Mouse (Mus musculus) kidney, postnatal 0 days (tissue): ENCODE measurements at regions not wholly inside any gene's neighbourhood (a gene's known extent, or its start where the extent isn't known, plus 50 kb on each side); places are given as distances from the start of the nearest gene placed in this dataset.
"Not testable (repeated sequence)": the region's sequence is repeated elsewhere in the genome, so short reads cannot be mapped to it uniquely, and the experiment has no call there.

Experiments
- ATAC-seq: fragments of 200-750 bp; cut with Nextera tagmentation; replicated peaks from 2 replicates; pipeline ENCODE4 v1.8.0; 2017; ENCODE audit warnings: low read depth, moderate number of reproducible peaks, moderate TSS enrichment, moderate library complexity; ENCODE audit not compliant: low FRiP score
- DNase-seq: peaks from one replicate; pipeline ENCODE4 v3.0.0-alpha.2; 2016; ENCODE audit warnings: low spot score
- H3K27ac ChIP-seq: fragments of 300-500 bp; sonication (generic); 2 replicates; pipeline ENCODE4 v1.5.1; 2014; ENCODE audit warnings: mild to moderate bottlenecking
- H3K27me3 ChIP-seq: fragments of 300-500 bp; sonication (generic); 2 replicates; pipeline ENCODE4 v1.6.1; 2014; ENCODE audit warnings: low read length, mixed read lengths; ENCODE audit not compliant: insufficient read depth
- H3K36me3 ChIP-seq: fragments of 300-500 bp; sonication (generic); 2 replicates; pipeline ENCODE4 v1.6.1; 2014; ENCODE audit warnings: low read length, mixed read lengths; ENCODE audit not compliant: insufficient read depth
- H3K4me1 ChIP-seq: fragments of 300-500 bp; sonication (generic); replicated peaks from 2 replicates; pipeline ENCODE4 v1.6.1; 2014; ENCODE audit warnings: antibody characterized with exemption, low read length, mixed read lengths; ENCODE audit not compliant: insufficient read depth
- H3K4me2 ChIP-seq: fragments of 300-500 bp; sonication (generic); 2 replicates; pipeline ENCODE4 v1.6.1; 2014; ENCODE audit warnings: mild to moderate bottlenecking, low read length, moderate library complexity, mixed read lengths
- H3K4me3 ChIP-seq: fragments of 300-500 bp; sonication (generic); replicated peaks from 2 replicates; pipeline ENCODE4 v1.5.1; 2014; ENCODE audit warnings: low read depth, low read length
- H3K9ac ChIP-seq: fragments of 300-500 bp; sonication (generic); 2 replicates; pipeline ENCODE4 v1.6.1; 2014; ENCODE audit warnings: low read depth, low read length
- H3K9me3 ChIP-seq: fragments of 300-500 bp; sonication (generic); replicated peaks from 2 replicates; pipeline ENCODE4 v1.6.1; 2016; ENCODE audit warnings: low read length, inconsistent platforms, mixed read lengths
- CTCF ChIP-seq: IDR thresholded peaks from 2 replicates; pipeline ENCODE4 v1.5.1; 2016; ENCODE audit warnings: antibody characterized with exemption, low read depth, mild to moderate bottlenecking, moderate library complexity
- WGBS: fragments of 180-500 bp; shearing (Covaris S2); extraction: QIAGEN DNeasy Blood & Tissue Kit; methylation state at CpG from one replicate; pipeline ENCODE4 v1.1.7; 2014; 5-methylcytosine and 5-hydroxymethylcytosine counted together

DNA sequence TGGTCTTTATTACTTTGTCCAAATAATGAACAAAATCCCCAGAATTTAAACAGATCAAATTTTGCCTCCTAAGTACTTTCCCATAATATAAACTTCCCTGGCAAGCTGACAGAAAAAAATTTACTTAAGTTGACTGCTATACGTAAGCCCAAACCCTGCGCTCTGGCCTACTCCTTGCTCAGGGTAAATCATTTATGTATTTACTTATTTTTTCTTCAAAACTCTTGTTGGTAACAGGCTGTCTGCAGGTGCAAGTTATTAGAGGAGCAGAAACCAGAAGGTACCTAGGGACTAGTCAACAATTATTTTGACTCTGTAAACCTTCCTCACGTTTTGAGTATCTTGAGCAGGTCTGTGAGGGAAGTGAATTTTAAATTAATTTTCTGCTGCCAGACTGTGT is 2615.7 kb downstream of the Poteg start:
- Histone ChIP-seq H3K27ac (no peak overlapping the region), H3K4me3 (no peak overlapping the region), H3K4me2 (no peak overlapping the region), H3K4me1 (no peaks in the 10 kb centered on the region), H3K36me3 (no peaks in the 10 kb centered on the region), H3K9ac (no peak overlapping the region), H3K27me3 (no peaks in the 10 kb centered on the region), H3K9me3 (no peaks in the 10 kb centered on the region)
- ATAC-seq: no peak
- WGBS: 79% methylated on average over 3 of the region's 3 CpGs
- no peak for DNase-seq
- TF ChIP-seq CTCF: no peak

DNA sequence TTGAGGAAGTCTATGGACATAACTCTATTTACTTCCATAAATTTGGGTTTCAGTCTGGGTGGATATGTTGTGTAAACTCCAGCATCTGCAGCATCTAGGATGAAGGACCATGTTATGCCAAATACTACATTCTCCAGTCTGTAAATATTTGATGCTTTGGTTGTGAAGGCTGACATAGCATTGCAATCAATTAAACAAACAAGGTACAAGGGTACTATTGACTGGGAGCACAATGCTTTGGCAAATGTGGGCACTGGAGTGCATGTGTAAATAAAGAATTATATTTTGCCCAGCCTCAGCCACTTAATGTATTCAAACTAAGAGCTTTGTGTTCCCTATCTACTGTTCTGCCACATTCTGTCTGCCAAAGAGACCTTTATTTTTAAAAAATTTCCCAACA is 2630.3 kb downstream of the Poteg start:
- ATAC-seq (no peak), DNase-seq (no peak)
- Histone ChIP-seq H3K4me2 (no peak overlapping the region), H3K9ac (no peak overlapping the region), H3K9me3 (no peaks in the 10 kb centered on the region), H3K4me3 (no peak overlapping the region), H3K27ac (no peak overlapping the region), H3K36me3 (no peaks in the 10 kb centered on the region), H3K27me3 (no peaks in the 10 kb centered on the region), H3K4me1 (no peaks in the 10 kb centered on the region)
- TF ChIP-seq CTCF: no peak

DNA sequence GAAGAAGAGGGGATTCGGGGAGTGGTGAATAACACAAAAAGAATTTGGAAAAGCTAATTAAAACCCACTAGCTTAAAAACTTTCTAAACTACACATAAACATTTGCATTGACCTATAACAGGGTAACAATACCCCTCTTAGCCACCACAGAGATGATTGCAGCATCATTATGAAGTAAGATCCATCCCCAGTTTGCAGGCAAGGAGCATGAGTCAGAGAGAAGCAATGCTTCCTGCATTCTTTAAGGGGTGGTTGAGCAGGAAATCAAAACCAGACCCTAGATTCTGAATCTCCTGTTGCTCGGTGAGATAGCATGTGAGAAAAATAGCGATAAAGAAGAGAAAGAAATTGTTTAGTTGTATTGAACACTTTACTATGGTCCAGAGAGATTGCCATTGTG is 2680.3 kb downstream of the Poteg start:
- no peaks in the 10 kb centered on the region for H3K27me3 ChIP-seq
- H3K4me1 ChIP-seq: no peaks in the 10 kb centered on the region
- WGBS: 81% methylated on average over 3 of the region's 3 CpGs
- no peak overlapping the region for H3K4me2 ChIP-seq
- no peaks in the 10 kb centered on the region for H3K9me3 ChIP-seq
- TF ChIP-seq CTCF: no peak
- H3K36me3 ChIP-seq: no peaks in the 10 kb centered on the region
- no peak for ATAC-seq
- DNase-seq: no peak
- H3K9ac ChIP-seq: no peak overlapping the region
- H3K4me3 ChIP-seq: no peak overlapping the region
- H3K27ac ChIP-seq: no peak overlapping the region

GRCm38 (mm10) chr8:30134999-30135398 is 2687.5 kb downstream of the Poteg start:
- Histone ChIP-seq H3K27me3 (no peaks in the 10 kb centered on the region), H3K36me3 (no peaks in the 10 kb centered on the region), H3K4me1 (no peaks in the 10 kb centered on the region), H3K9me3 (no peaks in the 10 kb centered on the region), H3K27ac (no peak overlapping the region), H3K9ac (no peak overlapping the region), H3K4me3 (no peak overlapping the region), H3K4me2 (no peak overlapping the region)
- no peak for DNase-seq
- no peak for TF ChIP-seq CTCF
- ATAC-seq: no peak
- WGBS: 79% methylated on average over 6 of the region's 6 CpGs

DNA sequence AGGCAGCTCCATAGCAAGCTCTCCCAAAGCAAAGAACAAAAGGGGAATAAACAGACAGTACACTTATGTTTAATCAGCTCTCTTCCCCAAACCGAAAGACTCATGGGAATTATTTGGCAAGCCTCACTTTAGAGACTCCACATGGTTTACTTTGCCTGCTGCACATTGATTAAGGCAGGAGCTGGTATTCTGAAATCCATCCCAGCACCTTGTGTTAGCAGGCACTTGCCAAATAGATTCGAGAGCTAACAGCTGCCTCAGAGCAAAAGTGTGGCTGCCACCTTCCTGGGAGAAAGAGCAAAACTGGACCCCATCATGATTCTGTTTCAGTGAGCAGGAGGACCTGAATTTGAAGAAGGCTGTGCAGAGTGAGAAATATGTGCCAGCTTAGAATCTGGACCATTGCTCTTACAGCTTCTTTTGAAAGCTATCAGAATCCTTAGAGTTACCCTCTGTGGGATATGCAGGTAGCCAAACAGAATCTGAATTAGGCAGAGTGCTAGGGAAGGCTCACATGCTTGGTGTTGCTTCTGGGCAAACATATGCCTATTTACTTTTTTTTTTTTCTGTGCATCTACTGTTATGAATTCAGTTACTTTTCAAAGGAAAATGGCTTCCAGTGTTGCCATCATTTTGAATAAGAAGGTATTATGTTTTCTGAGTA is 2703.8 kb downstream of the Poteg start:
- H3K36me3 ChIP-seq: no peaks in the 10 kb centered on the region
- H3K27me3 ChIP-seq: no peaks in the 10 kb centered on the region
- no peak overlapping the region for H3K4me2 ChIP-seq
- no peak overlapping the region for H3K9ac ChIP-seq
- DNase-seq: no peak
- H3K4me1 ChIP-seq: no peaks in the 10 kb centered on the region
- no peak for ATAC-seq
- no peak for TF ChIP-seq CTCF
- no peak overlapping the region for H3K27ac ChIP-seq
- no peaks in the 10 kb centered on the region for H3K9me3 ChIP-seq
- WGBS: 68% methylated on average over 2 of the region's 2 CpGs
- H3K4me3 ChIP-seq: no peak overlapping the region

DNA sequence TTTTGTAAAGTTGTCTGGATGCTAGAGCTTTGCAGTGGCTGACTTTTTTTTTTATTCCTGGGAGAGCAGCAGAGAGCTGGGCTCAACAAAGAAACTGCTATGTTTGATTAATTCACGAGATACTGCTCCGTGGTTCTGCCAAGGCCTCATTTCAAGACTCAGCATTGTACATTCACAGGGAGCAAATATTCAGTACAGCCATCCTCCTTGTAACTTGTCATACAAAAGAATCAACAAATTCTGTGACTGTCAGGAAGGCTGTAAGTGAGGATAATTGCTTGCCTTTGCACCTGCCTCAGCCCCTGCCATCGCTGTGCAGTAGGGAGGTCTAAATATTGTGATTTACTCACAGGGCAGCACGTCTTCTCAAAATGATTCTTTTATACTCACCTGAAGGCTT is 2705.5 kb downstream of the Poteg start:
- H3K27me3 ChIP-seq: no peaks in the 10 kb centered on the region
- ATAC-seq: no peak
- H3K4me3 ChIP-seq: no peak overlapping the region
- H3K9me3 ChIP-seq: no peaks in the 10 kb centered on the region
- H3K36me3 ChIP-seq: no peaks in the 10 kb centered on the region
- H3K4me2 ChIP-seq: no peak overlapping the region
- H3K27ac ChIP-seq: no peak overlapping the region
- no peak for TF ChIP-seq CTCF
- WGBS: 79% methylated on average over 4 of the region's 4 CpGs
- H3K4me1 ChIP-seq: no peaks in the 10 kb centered on the region
- no peak for DNase-seq
- H3K9ac ChIP-seq: no peak overlapping the region

DNA sequence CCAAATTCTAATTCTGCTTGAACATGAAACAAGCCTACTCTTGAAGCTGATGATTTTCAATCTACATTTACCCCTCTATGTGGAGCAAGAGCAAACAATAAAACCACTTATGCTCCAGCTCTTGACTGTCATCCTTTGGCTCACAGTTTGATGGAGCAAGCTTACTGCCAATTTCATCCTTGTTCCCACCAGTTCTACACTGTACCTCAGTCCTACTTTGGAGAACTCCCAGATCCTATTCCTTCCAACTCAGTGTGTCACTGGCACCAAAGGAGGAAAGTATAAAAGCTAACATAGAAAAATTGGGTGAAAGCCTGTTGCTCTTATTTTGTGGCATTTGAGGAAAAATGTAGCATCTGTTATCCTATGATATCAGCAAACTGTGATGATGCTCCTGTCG is 2724.4 kb downstream of the Poteg start:
- Histone ChIP-seq H3K27ac (no peak overlapping the region), H3K4me3 (no peak overlapping the region), H3K36me3 (no peaks in the 10 kb centered on the region), H3K4me1 (no peaks in the 10 kb centered on the region), H3K9ac (no peak overlapping the region), H3K4me2 (no peak overlapping the region), H3K27me3 (no peaks in the 10 kb centered on the region), H3K9me3 (no peaks in the 10 kb centered on the region)
- no peak for DNase-seq
- ATAC-seq: no peak
- no peak for TF ChIP-seq CTCF
- 62% methylated on average over 1 of the region's 1 CpGs for WGBS

GRCm38 (mm10) chr8:30202746-30203145 is 2755.3 kb downstream of the Poteg start:
- not testable (repeated sequence) for H3K4me1 ChIP-seq, H3K9me3 ChIP-seq, H3K36me3 ChIP-seq, H3K27ac ChIP-seq, H3K4me3 ChIP-seq, DNase-seq, H3K27me3 ChIP-seq, ATAC-seq, H3K9ac ChIP-seq, H3K4me2 ChIP-seq
